Mouse (Mus musculus) layer of hippocampus, adult 2 months (tissue): ENCODE results near the gene Ptges. TPM values are rescaled to one million over a fixed set of nuclear protein-coding genes. Genes with fewer than 3 reads are reported as not detected.

Experiments
- DNase-seq, 2 experiments: peaks; one replicate each; pipeline ENCODE4 v3.0.0; 2022; ENCODE audit warnings: low spot score in 2 of 2
- H3K27ac ChIP-seq: fragments of 200-600 bp; 2 replicates; pipeline ENCODE4 v1.8.1; 2022
- H3K4me3 ChIP-seq: fragments of 200-600 bp; 2 replicates; pipeline ENCODE4 v1.8.1; 2022; ENCODE audit warnings: mild to moderate bottlenecking
- CTCF ChIP-seq: fragments of 200-600 bp; conservative IDR thresholded peaks from 2 replicates; pipeline ENCODE4 v1.8.1; 2022; ENCODE audit warnings: antibody characterized with exemption, mild to moderate bottlenecking, moderate library complexity
- total RNA-seq, 2 experiments: library from RNA; stranded (reverse); gene quantifications; 2 replicates each; pipeline ENCODE4 v1.2.3; 2021

The Ptges gene
- total RNA-seq, 2 experiments from 2014 or later, result 4.2 to 4.5 TPM

DNA sequence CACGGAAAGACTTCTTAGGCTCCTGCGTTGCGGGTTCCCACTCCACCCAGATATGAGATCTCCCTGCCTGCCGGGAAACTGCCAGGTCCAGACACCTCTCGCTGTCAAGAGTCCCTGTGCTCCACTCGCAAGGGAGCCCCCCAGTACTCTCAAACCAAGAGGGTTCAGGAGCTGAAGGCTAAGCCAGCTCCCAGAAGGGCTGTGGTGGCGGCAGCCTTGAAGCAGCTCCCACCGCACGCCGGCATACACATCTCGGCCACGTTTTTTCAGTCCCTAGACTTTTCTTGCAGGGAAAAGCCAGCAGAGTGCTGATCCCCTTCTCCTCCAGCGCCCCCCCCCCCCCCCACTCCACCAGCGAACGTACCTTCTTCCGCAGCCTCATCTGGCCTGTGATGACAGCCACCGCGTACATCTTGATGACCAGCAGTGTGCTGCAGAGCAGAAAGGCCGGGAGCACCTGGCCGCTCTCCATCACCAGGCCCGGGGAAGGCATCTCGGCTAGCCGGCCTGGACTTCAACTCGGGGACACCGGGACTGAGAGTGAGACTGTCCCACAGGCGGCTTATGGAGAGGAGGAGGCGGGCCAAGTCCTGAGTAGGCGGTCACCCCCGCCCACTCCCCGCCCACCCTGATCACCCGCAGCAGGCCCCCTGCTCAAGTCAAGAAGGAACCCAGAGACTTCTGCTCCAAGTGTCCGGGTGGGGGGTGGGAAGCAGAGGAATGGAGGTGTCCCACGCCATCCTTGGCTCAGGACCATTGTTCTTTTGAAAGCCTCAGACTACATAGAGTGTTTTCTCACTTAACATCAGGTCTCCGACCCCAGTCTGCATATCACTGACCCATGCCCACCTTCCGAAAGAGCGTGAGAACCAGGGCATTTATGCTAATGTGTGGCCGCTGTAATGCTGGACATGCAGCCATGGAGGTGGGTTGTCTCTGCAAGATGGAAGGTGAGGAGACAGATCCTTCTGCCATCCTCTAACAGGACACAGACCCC, 26.6 kb downstream of the Ptges start:
- DNase-seq, result no peak
- Histone ChIP-seq H3K4me3 (peak overlapping the region; percentile 47), H3K27ac (no peak overlapping the region)
- no peak for TF ChIP-seq CTCF

DNA sequence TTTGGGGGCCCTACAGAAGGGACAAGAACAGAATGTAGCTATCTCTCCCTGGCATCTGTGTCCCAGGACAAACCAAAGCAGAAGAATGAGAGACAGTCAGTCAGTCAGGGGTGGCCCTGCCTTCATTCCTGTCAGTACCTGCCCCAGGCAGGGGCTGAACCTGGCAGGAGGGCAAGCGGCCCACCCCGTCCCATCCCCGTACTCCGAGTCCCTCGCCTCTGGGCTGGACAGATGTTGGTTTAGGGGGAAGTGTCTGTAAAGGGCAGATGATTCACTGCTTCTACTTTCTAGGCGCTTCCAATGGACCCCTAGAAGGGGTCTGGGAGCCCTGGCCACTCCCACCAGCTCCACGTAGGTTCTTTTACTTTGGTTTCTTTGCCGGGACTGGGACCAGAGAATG, 27.4 kb downstream of the Ptges start:
- no peak for DNase-seq
- Histone ChIP-seq H3K4me3 (peak overlapping the region; percentile 47), H3K27ac (0 out of 2 replicates have a peak overlapping the region, but pooled peaks have one; percentile 32)
- no peak for TF ChIP-seq CTCF

DNA sequence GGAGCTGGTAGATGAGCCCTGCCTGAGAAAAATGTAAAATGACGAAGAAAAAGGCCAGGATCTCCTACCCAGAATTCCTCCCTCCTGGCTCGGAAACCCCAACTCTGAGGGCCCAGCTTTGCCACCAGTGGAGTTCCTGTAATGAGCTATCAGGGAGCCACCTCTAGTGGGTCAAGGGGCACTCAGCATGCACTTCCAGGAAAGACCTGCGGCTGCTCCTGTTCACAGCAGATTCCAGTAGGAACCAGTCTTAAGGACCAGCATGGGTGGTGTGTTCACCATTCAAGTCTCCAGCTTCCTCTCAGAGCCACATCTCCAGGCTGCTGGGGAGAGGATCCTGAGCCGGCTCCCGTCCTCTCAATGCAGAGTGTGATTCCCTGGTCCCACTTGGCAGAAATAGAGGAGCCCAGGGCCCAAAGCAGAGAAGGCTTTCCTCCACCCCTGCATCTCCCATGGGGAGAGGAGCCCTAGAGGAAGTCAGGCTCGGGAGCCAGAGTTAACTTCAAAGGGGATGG, 28.0 kb downstream of the Ptges start:
- no peak for DNase-seq
- no peak for TF ChIP-seq CTCF
- Histone ChIP-seq H3K27ac (no peak overlapping the region), H3K4me3 (no peak overlapping the region)

DNA sequence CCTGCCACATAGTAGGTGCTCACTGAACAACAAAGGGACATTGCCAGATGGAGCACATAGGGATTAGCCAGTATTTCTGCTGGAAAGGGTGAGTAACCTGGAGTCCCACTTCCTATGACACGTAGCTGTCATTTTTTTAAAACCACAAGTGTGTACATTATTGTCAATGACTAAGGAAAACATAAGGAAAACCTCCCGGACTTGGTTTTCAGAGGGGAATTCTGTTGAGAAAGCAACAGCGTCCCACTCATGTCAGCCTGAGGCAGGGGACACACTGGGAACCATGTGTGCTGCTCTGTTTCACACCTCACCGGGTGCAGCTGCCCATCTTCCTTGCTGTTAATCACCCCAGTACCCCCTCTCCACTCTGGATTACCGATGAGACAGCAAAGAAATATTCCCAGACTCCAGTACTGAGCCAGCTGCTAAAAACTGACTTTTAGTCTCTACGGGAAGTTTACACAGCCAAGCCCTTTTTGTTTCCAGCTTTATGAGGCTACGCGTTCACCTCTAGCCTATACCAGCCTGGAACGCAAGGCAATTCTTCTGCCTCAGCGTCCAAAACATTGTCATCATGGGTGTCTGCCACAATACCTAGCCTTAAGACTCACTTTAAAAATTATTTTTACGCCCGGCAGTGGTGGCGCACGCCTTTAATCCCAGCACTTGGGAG, 30.1 kb downstream of the Ptges start:
- Histone ChIP-seq H3K27ac (no peak overlapping the region), H3K4me3 (no peak overlapping the region)
- no peak for TF ChIP-seq CTCF
- no peak for DNase-seq

DNA sequence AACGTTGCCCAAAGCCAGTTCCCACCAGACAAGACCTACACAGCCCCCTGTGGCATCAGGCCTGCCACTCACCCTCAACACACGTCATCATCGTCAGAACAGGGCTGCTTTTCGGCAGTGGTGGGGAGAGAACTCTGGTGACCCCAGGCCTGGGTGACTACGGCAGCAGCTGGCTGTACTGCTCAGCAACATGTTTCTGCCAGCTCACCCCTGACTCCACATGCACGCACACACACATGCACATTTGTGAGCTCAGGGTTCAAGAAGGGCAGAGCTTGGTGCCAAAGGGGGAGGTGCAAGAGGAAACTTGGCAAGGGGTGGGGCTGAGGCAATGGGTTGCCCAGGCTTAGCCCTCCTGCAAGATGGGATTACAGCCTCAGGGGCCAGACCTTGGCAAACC, 32.4 kb downstream of the Ptges start:
- no peak for TF ChIP-seq CTCF
- no peak overlapping the region for H3K27ac ChIP-seq
- H3K4me3 ChIP-seq, result no peak overlapping the region
- no peak for DNase-seq

DNA sequence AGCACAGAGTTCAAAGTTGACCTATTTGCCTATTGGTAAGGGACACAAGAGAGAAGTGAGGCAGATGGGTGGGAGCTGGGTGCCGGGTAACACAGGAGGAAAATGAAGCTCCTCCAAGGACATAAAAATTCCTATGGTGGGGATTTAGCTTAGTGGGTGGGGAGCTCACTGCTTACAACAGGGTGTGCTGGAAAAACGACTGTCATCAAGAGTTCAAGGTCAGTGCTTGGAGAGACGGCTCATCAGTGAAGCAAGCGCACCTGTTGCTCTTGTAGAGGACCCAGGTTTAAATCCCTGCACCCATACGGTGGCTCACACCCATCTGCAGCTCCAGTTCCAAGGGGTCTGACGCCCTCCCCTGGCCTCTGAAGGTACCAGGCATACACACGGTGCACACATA, 35.7 kb downstream of the Ptges start:
- no peak for TF ChIP-seq CTCF

DNA sequence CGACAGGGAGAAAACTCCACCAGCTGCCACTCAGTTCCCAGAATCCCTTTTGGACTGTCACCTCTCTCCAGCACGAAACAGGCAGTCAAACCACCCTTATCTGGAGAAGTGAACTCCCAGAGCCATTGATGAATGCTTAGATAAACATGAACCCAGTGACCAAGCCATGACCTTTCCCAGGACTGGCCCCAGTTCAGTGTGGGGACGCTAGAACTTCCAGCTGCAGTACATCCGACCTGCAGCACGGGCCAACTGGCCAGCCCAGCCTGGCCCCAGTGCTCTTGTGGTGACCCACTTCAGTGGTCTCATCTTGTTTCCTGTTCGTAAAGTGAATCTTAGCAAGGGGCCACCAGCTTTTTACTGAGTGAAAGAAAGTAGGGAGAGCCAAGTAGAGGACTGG, 36.3 kb downstream of the Ptges start:
- H3K27ac ChIP-seq, result no peak overlapping the region
- no peak for DNase-seq
- no peak overlapping the region for H3K4me3 ChIP-seq
- TF ChIP-seq CTCF, result no peak

More for the DNA sequence above, 35.7 kb downstream of the Ptges start:
- H3K4me3 ChIP-seq, result no peak overlapping the region
- DNase-seq, result no peak
- no peak overlapping the region for H3K27ac ChIP-seq

DNA sequence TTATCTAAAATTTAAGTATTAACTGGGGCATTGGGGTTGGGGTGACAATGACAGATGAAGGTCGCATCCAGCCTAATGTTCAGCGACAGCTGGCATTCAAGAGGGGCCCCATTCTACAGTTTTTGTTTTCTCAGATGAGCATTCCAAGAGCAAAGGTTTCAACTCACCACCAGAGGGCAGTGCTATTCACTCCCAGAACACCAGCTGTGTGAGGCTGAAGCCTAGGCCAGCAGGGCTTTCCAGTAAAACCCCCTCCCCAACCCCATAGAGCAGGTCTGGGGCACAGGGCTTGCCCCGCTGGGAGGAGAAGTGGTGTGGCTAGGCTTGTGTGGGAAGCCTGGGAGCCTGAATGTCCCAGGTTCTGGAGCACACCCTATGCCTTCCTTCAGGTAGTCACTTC, 38.7 kb downstream of the Ptges start:
- peak; percentile 95 for TF ChIP-seq CTCF
- Histone ChIP-seq H3K27ac (no peak overlapping the region), H3K4me3 (no peak overlapping the region)
- DNase-seq, result peak; percentile 13 to 69

DNA sequence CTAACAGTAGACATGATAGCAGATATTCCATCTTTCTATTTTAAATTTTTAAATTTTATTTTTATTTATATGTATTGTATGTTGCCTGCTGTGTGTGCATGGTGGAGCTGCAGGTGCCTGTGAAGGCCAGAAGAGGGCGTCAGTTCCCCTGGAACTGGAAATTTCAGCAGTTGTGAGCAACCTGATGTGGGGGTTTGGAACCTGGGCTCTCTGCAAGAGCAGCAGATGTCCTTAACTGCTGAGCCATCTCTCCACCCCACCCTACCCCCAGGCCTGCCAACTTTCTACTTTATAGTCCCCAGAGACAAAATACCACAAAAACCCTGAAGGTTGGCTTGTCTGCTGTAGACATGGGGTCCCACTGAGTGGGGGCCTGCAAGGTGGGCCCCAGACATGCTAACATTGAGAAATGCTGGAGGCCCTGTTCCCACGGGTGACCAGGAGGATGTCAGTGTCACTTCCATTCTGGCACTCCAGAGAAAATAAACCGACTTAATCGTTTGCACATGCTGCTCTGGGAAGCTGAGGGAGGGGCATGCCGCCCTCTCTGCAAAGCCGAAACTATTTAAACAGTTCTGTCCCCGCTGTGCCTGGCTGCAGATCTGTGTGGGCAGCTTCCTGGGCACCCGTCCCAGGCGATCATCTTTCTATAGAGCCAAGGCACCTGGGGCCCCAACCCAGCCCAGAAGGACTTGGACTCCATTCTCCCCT, 44.1 kb downstream of the Ptges start:
- DNase-seq, result peak; percentile 72 to 86
- H3K27ac ChIP-seq, result peak overlapping the region; percentile 88
- no peak overlapping the region; the same call in 1 of the 2 replicates for H3K4me3 ChIP-seq
- TF ChIP-seq CTCF, result peak; percentile 76

DNA sequence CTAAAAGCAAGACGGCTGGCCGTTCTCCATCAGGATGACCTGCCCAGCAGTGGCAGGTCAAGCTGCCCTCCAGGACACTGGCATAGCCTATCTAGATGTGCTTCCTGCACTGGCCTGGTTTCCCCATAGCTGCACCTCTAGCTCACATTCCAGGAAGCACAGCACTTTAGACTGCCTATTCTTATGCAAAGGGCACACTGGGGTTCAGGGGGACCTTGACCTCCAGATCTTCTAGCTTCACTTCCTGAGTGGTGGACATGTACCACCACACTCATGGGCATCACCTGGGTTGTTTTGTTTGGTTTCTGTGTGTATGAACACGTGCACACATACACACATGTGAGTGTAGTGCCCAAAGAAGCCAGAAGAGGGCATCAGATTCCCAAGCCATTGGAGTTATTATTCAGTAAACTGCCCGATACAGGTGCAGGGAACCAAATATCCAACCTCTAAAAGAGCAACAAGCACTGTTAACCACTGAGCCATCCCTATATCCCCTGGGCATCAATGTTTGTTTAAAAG, 44.8 kb downstream of the Ptges start:
- no peak overlapping the region for H3K4me3 ChIP-seq
- H3K27ac ChIP-seq, result peak overlapping the region; percentile 88
- TF ChIP-seq CTCF, result no peak

DNA sequence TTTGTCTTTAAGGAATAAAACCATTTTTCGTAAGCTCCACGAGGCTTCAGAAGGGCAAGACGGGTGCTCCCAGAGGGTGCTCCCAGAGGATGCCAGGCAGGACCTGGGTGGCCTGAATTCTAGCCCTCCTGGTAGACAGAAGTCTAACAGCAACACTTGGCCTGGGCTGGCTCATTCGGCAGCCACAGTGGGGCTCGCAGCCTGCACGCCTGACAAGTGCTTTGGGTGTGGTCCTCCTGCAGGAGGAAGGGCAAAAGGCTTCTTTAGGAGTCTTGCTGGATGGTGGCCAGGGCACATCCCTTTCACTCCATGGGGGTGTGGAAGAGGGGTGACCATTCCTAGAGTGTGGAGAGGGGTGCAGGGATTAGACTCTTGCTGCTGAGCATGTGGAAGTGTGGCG, 48.4 kb downstream of the Ptges start:
- no peak for DNase-seq
- no peak for TF ChIP-seq CTCF
- Histone ChIP-seq H3K27ac (no peak overlapping the region), H3K4me3 (no peak overlapping the region)

More for the DNA sequence above, 44.8 kb downstream of the Ptges start:
- no peak for DNase-seq

DNA sequence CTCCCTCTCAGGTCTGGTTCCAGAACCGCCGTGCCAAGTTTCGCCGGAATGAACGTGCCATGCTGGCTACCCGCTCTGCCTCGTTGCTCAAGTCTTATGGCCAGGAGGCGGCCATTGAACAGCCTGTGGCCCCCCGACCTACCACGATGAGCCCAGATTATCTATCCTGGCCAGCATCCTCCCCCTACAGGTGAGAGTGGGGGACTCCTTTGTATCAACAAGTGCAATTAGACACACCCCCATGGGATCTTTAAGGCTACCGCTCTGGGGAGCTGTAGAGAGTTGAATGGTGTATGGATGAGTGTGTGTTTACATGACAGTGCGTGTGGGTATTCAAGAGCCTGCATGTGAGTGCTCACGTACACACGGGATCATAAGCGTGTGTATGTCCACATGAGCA, 50.2 kb downstream of the Ptges start:
- DNase-seq, result no peak
- no peak overlapping the region for H3K27ac ChIP-seq
- no peak overlapping the region for H3K4me3 ChIP-seq
- TF ChIP-seq CTCF, result no peak
